Mouse (Mus musculus): ENCODE measurements around the gene Desi1. TPM values are rescaled to one million over a fixed set of nuclear protein-coding genes. Genes with fewer than 3 reads are reported as not detected.

The Desi1 gene
- total and polyA plus RNA-seq, 3 experiments = 10.0 to 47.3 (median 10.9) TPM

GRCm38 (mm10) chr15:81958906-81959305 is 74.8 kb downstream of the Desi1 start:
- peak overlapping the region; percentile 11; the same call in 1 of the 2 replicates for H3K9ac ChIP-seq (ENCODE audit: insufficient read depth, low read depth)
- no peaks in the 10 kb centered on the region for H3K27me3 ChIP-seq (replicated peaks)
- H3K79me2 ChIP-seq (replicated peaks; ENCODE audit: control insufficient read depth, extremely low read depth, insufficient read depth, poor library complexity, severe bottlenecking) = peaks cover 18% of the 10 kb centered on the region
- no peaks in the 10 kb centered on the region for H3K9me3 ChIP-seq (replicated peaks; ENCODE audit: low read length)
- no peak for DNase-seq (ENCODE audit: extremely low read depth)
- dilution Hi-C loops (cut with MboI; ENCODE audit: extremely low pct_ligation_motif_present, extremely low pct_unique_long_range_greater_than_20kb, low sequenced_read_pairs) (no loop called here), in situ Hi-C loops (cut with MboI; ENCODE audit: low pct_ligation_motif_present, low pct_unique_long_range_greater_than_20kb, low sequenced_read_pairs) (no loop called here)
- peaks cover 0 to 22% of the 10 kb centered on the region in 2 experiments; a peak in 2 of 4 replicates for H3K4me1 ChIP-seq (ENCODE audit: control insufficient read depth in 1 of 2, insufficient read depth in 2 of 2)
- peaks cover 30 to 48% of the 10 kb centered on the region in 2 experiments for H3K36me3 ChIP-seq (replicated peaks in 1 of 2; ENCODE audit: control insufficient read depth in 1 of 2, insufficient read depth in 1 of 2, low read length in 1 of 2)
- H3K4me2 ChIP-seq (ENCODE audit: insufficient read depth, low read depth, poor library complexity, severe bottlenecking) = no peak overlapping the region; the same call in 1 of the 2 replicates
- no peak overlapping the region for H3K4me3 ChIP-seq (replicated peaks in 1 of 3; ENCODE audit: low read depth in 2 of 3, low read length in 2 of 3, poor library complexity in 1 of 3)
- H3K27ac ChIP-seq (ENCODE audit: insufficient read depth, low read depth) = no peak overlapping the region
- TF ChIP-seq JUN (IDR thresholded peaks at IDR 0.05; ENCODE audit: insufficient read depth, low read depth, low read length) (no peak), MAZ (IDR thresholded peaks at IDR 0.05; ENCODE audit: low read depth, low read length) (no peak), BHLHE40 (IDR thresholded peaks at IDR 0.05; ENCODE audit: low read depth, low read length) (no peak), USF1 (IDR thresholded peaks at IDR 0.05; ENCODE audit: low read depth, low read length) (no peak), CHD2 (IDR thresholded peaks at IDR 0.05; ENCODE audit: low read length) (no peak), MAX (IDR thresholded peaks at IDR 0.05; ENCODE audit: low read length) (no peak), ZNF384 (IDR thresholded peaks at IDR 0.05; ENCODE audit: low read depth, low read length) (no peak), SMC3 (IDR thresholded peaks at IDR 0.05; ENCODE audit: low read depth, low read length) (no peak), POLR2AphosphoS2 (IDR thresholded peaks at IDR 0.05; ENCODE audit: low read depth, low read length) (no peak), TBP (conservative IDR thresholded peaks at IDR 0.05; ENCODE audit: low read depth, low read length) (no peak), CTCF (conservative IDR thresholded peaks at IDR 0.05 in 1 of 2, IDR thresholded peaks at IDR 0.05 in 1 of 2; ENCODE audit: low read depth in 2 of 2, low read length in 2 of 2) (no peak), MXI1 (IDR thresholded peaks at IDR 0.05; ENCODE audit: low read depth, low read length) (no peak), MYC (IDR thresholded peaks at IDR 0.05; ENCODE audit: low read depth, low read length) (no peak), NRF1 (IDR thresholded peaks at IDR 0.05; ENCODE audit: low read depth, low read length) (no peak)

- in situ Hi-C loops (cut with MboI; ENCODE audit: low pct_ligation_motif_present, low pct_unique_long_range_greater_than_20kb, low sequenced_read_pairs) = no loop called here
- peaks cover 18% of the 10 kb centered on the region for H3K79me2 ChIP-seq (replicated peaks; ENCODE audit: control insufficient read depth, extremely low read depth, insufficient read depth, poor library complexity, severe bottlenecking)
These were observed 76.1 kb downstream of the Desi1 start for GRCm38 (mm10) chr15:81957598-81957997.

More at GRCm38 (mm10) chr15:81957598-81957997, 76.1 kb downstream of the Desi1 start:
- no peak overlapping the region for H3K4me2 ChIP-seq (ENCODE audit: insufficient read depth, low read depth, poor library complexity, severe bottlenecking)
- TF ChIP-seq TBP (conservative IDR thresholded peaks at IDR 0.05; ENCODE audit: low read depth, low read length) (no peak), EP300 (IDR thresholded peaks at IDR 0.05; ENCODE audit: low read length) (no peak), ZNF384 (IDR thresholded peaks at IDR 0.05; ENCODE audit: low read depth, low read length) (no peak)
- dilution Hi-C loops (cut with MboI; ENCODE audit: extremely low pct_ligation_motif_present, extremely low pct_unique_long_range_greater_than_20kb, low sequenced_read_pairs) = no loop called here
- H3K36me3 ChIP-seq (replicated peaks in 1 of 2; ENCODE audit: control insufficient read depth in 1 of 2, insufficient read depth in 1 of 2, low read length in 1 of 2) = peaks cover 40 to 60% of the 10 kb centered on the region in 2 experiments
- no peak overlapping the region for H3K9ac ChIP-seq (ENCODE audit: insufficient read depth, low read depth)
- no peaks in the 10 kb centered on the region for H3K9me3 ChIP-seq (replicated peaks; ENCODE audit: low read length)
- no peak overlapping the region for H3K27ac ChIP-seq (ENCODE audit: insufficient read depth, low read depth)
- no peak overlapping the region for H3K4me3 ChIP-seq (replicated peaks in 1 of 3; ENCODE audit: low read depth in 2 of 3, low read length in 2 of 3, poor library complexity in 1 of 3)
- no peak for DNase-seq (ENCODE audit: extremely low read depth)
- peaks cover 0 to 22% of the 10 kb centered on the region in 2 experiments; a peak in 2 of 4 replicates for H3K4me1 ChIP-seq (ENCODE audit: control insufficient read depth in 1 of 2, insufficient read depth in 2 of 2)
- no peaks in the 10 kb centered on the region for H3K27me3 ChIP-seq (replicated peaks)

Measured in CH12.LX (cell line).